Mouse (Mus musculus): ENCODE results near the gene Gzme. TPM values are rescaled to one million over a fixed set of nuclear protein-coding genes. Genes with fewer than 3 reads are reported as not detected.

Gzme gene
- polyA plus RNA-seq, 1 experiment from 2014 or later: not detected

GRCm38 (mm10) chr14:56086711-56087110 lies 33.7 kb downstream of the Gzme start:
- no peaks in the 10 kb centered on the region for H3K9me3 ChIP-seq (replicated peaks; ENCODE audit: control insufficient read depth, low read length)
- WGBS (ENCODE audit: insufficient replicate concordance): 63% methylated on average over 3 of the region's 3 CpGs
- no peaks in the 10 kb centered on the region for H3K27me3 ChIP-seq (ENCODE audit: control insufficient read depth, insufficient read depth, low read length)
- no peak overlapping the region for H3K4me2 ChIP-seq
- no peak for ATAC-seq (replicated peaks; ENCODE audit: insufficient number of reproducible peaks, low FRiP score, low TSS enrichment)
- no peak overlapping the region for H3K4me3 ChIP-seq (ENCODE audit: low read depth, low read length)
- H3K36me3 ChIP-seq (ENCODE audit: control insufficient read depth, insufficient read depth, low read length): no peaks in the 10 kb centered on the region
- no peak overlapping the region for H3K9ac ChIP-seq (ENCODE audit: low read depth, low read length)
- H3K27ac ChIP-seq (ENCODE audit: low read depth, low read length): no peak overlapping the region
- no peaks in the 10 kb centered on the region for H3K4me1 ChIP-seq (ENCODE audit: control insufficient read depth, insufficient read depth, low read length)

- 92% methylated on average over 2 of the region's 2 CpGs for WGBS (ENCODE audit: insufficient replicate concordance)
- no peaks in the 10 kb centered on the region for H3K36me3 ChIP-seq (ENCODE audit: control insufficient read depth, insufficient read depth, low read length)
- no peaks in the 10 kb centered on the region for H3K27me3 ChIP-seq (ENCODE audit: control insufficient read depth, insufficient read depth, low read length)
- no peaks in the 10 kb centered on the region for H3K9me3 ChIP-seq (replicated peaks; ENCODE audit: control insufficient read depth, low read length)
- no peak within 1 kb of the TSS for H3K4me2 ChIP-seq
- ATAC-seq (replicated peaks; ENCODE audit: insufficient number of reproducible peaks, low FRiP score, low TSS enrichment): no peak
- no peak within 1 kb of the TSS for H3K9ac ChIP-seq (ENCODE audit: low read depth, low read length)
- H3K27ac ChIP-seq (ENCODE audit: low read depth, low read length): no peak within 1 kb of the TSS
- no peak within 1 kb of the TSS for H3K4me3 ChIP-seq (ENCODE audit: low read depth, low read length)
- no peaks in the 10 kb centered on the region for H3K4me1 ChIP-seq (ENCODE audit: control insufficient read depth, insufficient read depth, low read length)
Measured at GRCm38 (mm10) chr14:56085167-56085566, 35.3 kb downstream of the Gzme start, which contains the start of gene Mcpt8. Mcpt8 (minus strand) TSS chr14:56085273.

- Histone ChIP-seq H3K9ac (ENCODE audit: low read depth, low read length) (no peak overlapping the region), H3K4me2 (no peak overlapping the region), H3K4me3 (ENCODE audit: low read depth, low read length) (no peak overlapping the region), H3K27me3 (ENCODE audit: control insufficient read depth, insufficient read depth, low read length) (no peaks in the 10 kb centered on the region), H3K36me3 (ENCODE audit: control insufficient read depth, insufficient read depth, low read length) (no peaks in the 10 kb centered on the region), H3K9me3 (replicated peaks; ENCODE audit: control insufficient read depth, low read length) (no peaks in the 10 kb centered on the region), H3K27ac (ENCODE audit: low read depth, low read length) (no peak overlapping the region), H3K4me1 (ENCODE audit: control insufficient read depth, insufficient read depth, low read length) (no peaks in the 10 kb centered on the region)
- 80% methylated on average over 4 of the region's 4 CpGs for WGBS (ENCODE audit: insufficient replicate concordance)
- ATAC-seq (replicated peaks; ENCODE audit: insufficient number of reproducible peaks, low FRiP score, low TSS enrichment): no peak
Measured at GRCm38 (mm10) chr14:56082016-56082415, 38.4 kb downstream of the Gzme start.

Small RNAs within 50 kb of the gene (microRNA-seq; reads per million reads assigned to microRNA genes)
- gene Mir6949 (ENCODE audit: borderline number of aligned reads): not detected

Other genes starting within 250 kb of the Gzme start
- 0.30 and 0.42 TPM in 2 replicates for gene Cbln3, start 236.2 kb downstream of the Gzme start, polyA plus RNA-seq (2014; fragmentation: Nextera tagmentation; extraction: Ambion mirVana)
- 6.0 and 8.9 TPM in 2 replicates for gene Khnyn, start 235.7 kb downstream of the Gzme start, polyA plus RNA-seq (2014; fragmentation: Nextera tagmentation; extraction: Ambion mirVana)
- 36.9 and 42.2 TPM in 2 replicates for gene Sdr39u1, start 220.3 kb downstream of the Gzme start, polyA plus RNA-seq (2014; fragmentation: Nextera tagmentation; extraction: Ambion mirVana)
- not detected in 2 replicates for gene Cma1, start 175.9 kb downstream of the Gzme start, polyA plus RNA-seq (2014; fragmentation: Nextera tagmentation; extraction: Ambion mirVana)
- gene Cma2, start 169.6 kb downstream of the Gzme start, polyA plus RNA-seq (2014; fragmentation: Nextera tagmentation; extraction: Ambion mirVana): not detected in 2 replicates
- not detected in 2 replicates for gene Mcpt1, start 102.7 kb downstream of the Gzme start, polyA plus RNA-seq (2014; fragmentation: Nextera tagmentation; extraction: Ambion mirVana)
- gene Mcpt9, start 90.1 kb downstream of the Gzme start, polyA plus RNA-seq (2014; fragmentation: Nextera tagmentation; extraction: Ambion mirVana): not detected in 2 replicates
- gene Mcpt2, start 78.6 kb downstream of the Gzme start, polyA plus RNA-seq (2014; fragmentation: Nextera tagmentation; extraction: Ambion mirVana): not detected in 2 replicates
- gene Mcpt4, start 58.3 kb downstream of the Gzme start, polyA plus RNA-seq (2014; fragmentation: Nextera tagmentation; extraction: Ambion mirVana): not detected in 2 replicates
- gene Mcpt8, start 35.4 kb downstream of the Gzme start, polyA plus RNA-seq (2014; fragmentation: Nextera tagmentation; extraction: Ambion mirVana): not detected in 2 replicates
- gene Ctsg, start 18.1 kb downstream of the Gzme start, polyA plus RNA-seq (2014; fragmentation: Nextera tagmentation; extraction: Ambion mirVana): 0.21 TPM in 1 of 2 replicates, not detected in the other
- not detected in 2 replicates for gene Gzmd, start 12.0 kb upstream of the Gzme start, polyA plus RNA-seq (2014; fragmentation: Nextera tagmentation; extraction: Ambion mirVana)
- gene Gzmg, start 39.0 kb upstream of the Gzme start, polyA plus RNA-seq (2014; fragmentation: Nextera tagmentation; extraction: Ambion mirVana): not detected in 2 replicates
- gene Gzmn, start 54.0 kb upstream of the Gzme start, polyA plus RNA-seq (2014; fragmentation: Nextera tagmentation; extraction: Ambion mirVana): not detected in 2 replicates
- gene Gzmf, start 90.8 kb upstream of the Gzme start, polyA plus RNA-seq (2014; fragmentation: Nextera tagmentation; extraction: Ambion mirVana): not detected in 2 replicates
- not detected in 2 replicates for gene Gzmc, start 114.0 kb upstream of the Gzme start, polyA plus RNA-seq (2014; fragmentation: Nextera tagmentation; extraction: Ambion mirVana)
- gene Gzmb, start 141.6 kb upstream of the Gzme start, polyA plus RNA-seq (2014; fragmentation: Nextera tagmentation; extraction: Ambion mirVana): not detected in 2 replicates
- not detected in 2 replicates for gene Atp12a, start 244.4 kb upstream of the Gzme start, polyA plus RNA-seq (2014; fragmentation: Nextera tagmentation; extraction: Ambion mirVana)

Data from heart, embryonic 11.5 days (tissue).